Mouse (Mus musculus) adrenal gland, adult 10 weeks (tissue): Measurements from ENCODE around the gene Cplx3. TPM values are rescaled to one million over a fixed set of nuclear protein-coding genes. Genes with fewer than 3 reads are reported as not detected.

Experiments used
- polyA plus RNA-seq: library from polyadenylated mRNA; stranded (reverse); fragments of 350-450 nt; fragmentation: Illumina TruSeq; extraction: RNeasy Lipid Tissue Mini Kit (QIAGEN cat#74804); gene quantifications from one replicate; pipeline ENCODE4 v1.2.3, GENCODE M21; 2014; ENCODE audit warnings: low read depth, low replicate concordance

Cplx3 gene
- polyA plus RNA-seq, result not detected

DNA sequence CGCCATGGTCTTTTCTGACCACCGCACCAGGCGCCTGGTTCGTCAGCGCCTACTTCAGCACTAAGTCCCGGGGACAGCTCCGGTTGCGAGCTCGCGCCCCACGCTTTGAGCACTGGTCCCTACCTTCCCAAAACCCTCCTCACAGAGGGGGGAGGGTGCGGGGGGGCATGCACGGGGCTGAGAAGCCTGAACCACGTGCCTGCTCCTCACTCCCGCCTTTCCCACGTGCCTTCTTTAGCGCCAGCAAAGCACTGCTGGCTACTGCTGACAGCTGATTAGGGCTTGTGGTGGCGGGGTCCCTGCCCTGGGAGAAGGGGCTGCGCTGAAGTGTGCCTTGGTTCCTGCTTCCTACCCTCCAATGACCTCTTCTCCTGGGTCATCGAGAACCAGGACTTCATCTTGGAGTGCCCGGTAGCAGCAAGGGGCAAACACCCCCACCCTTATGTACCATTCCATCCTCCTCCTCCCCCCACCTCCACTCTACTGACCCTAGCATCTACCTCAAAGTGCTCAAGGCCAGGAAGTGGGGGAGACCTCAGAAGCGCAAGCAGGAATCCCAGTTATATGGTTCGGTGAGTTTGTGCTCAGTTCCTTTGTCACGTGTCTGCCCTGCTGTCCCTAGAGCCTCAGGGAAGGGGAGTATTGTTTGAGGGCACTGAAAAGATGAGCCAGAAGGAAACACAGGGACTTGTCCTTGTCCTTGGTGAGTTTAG is at the start of gene Cplx3:
Gene Cplx3, minus strand, starts transcription at position 143 of the 713 bp plus-strand sequence.

DNA sequence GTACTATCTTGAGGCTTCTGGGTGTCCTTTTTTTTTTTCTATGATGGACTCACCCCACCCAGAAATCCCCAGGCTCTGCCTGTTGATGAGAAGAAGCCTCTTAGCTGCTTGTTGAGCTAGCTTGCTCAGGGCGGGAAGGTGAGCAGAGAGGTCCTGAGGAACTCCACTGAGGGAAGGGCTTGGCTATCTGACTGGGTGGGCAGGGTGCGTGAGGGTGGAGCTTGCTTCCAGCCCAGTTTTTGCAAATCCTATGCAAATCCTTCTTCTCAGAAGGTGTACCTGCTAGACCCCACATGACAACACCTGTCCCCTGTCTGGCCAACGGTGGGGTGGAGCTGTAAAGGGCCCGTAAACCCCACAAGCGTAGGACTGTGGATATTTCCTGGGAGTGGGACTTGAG is 47.2 kb upstream of the Cplx3 start, which contains the start of gene Csk:
Gene Csk, minus strand, starts transcription at position 349 of the 400 bp plus-strand sequence.

DNA sequence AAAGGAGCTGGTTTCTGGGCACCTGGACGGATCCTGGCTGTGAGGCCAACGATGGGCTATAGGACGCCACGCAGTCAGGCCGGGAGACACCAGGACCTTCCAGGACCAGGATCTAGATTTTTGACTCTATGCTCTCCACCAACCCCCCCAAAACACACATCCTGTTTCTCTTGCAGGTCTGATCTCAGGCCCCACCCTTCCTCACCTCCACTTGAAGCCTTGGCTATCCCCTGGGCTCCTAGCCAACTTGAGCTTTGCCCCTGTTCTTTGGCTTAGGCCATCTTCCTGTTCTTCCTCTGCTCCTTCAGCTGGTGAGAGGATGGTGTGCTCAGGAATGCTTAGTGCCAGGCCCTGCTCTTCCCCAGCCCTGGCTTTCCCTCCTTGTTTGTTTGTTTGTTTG is 14.6 kb upstream of the Cplx3 start, which contains the start of gene Lman1l:
Gene Lman1l, minus strand, starts transcription at position 101 of the 400 bp plus-strand sequence.

DNA sequence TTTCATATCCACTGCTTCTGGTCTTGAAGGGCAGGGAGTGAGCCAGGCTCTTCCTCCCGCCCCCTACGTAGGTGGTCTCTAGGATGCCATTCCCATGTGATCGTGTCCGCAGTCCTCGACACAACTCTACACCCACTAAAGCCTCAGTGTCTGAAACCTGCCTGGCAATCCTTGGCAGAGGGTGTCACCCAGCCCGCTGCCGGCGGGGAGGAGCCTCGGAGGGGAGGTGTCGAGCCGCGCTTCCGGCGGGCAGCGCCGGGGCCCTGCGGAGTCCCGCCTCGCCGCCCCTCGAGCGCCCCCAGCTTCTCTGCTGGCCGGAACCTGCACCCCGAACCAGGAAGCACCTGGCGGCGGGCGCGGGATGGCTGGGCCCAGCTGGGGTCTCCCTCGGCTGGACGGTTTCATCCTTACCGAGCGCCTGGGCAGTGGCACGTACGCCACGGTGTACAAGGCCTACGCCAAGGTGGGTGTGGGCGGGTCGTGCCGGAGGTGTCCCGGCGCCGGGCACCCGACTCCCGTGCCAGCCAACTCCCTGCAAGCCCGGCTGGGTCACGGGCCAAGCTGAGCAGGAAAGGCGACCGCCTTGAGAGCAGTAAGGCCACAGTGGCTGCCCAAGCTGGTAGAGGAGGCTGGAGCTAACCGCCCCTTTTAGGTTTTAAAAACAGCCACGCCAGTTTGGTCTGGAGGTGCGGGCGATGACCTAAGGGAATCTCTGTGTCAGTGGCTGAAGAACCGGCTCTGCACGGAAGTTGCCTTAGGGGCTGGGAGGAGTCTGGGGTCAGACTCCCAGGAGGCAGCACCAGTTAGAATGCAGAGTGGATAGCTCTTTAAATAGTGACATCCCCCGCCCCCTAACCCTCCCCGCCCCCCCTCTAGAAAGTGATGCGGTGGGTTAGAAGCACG is 16.6 kb downstream of the Cplx3 start, which contains the start of gene Ulk3:
Gene Ulk3, plus strand, starts transcription at position 229 of the 903 bp plus-strand sequence.

DNA sequence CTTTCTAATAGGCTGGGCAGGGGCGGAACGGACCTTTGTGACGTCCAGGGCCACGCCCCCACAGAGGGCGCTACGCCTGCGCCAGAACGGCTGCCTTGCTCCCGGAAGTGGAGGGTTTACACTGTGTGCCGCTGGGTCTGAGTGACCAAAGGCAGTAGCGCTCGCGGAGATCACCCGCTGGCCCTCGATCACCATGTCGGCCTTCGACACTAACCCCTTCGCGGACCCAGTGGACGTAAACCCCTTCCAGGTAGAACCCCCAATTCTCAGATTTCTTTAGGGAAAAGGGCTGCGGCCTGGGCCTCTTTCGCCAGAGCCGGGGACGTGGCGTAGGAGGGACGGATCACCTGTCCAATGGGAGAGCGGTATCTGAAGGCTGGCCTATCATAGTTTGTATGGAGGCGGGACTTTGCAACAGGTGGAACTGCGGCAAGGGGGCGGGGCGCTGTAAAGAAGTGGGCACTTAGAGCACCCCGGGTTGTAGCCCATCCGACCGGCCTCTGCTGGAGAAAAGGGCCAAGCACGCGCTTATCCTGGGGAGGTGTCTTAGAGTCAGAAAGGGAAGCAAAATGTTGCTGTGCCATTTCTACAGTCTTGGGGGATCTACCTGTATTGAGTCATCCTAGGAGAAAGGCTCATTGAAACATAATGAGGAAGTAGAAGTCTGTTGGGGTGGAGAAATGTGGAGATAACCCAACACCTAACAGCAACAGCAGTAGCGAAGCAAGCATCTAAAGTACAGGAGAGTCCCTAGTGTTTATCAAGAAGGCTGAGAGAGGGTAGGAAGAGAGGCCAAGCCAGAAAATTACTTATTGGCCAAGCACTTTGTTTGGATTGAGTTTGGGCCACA is 45.0 kb downstream of the Cplx3 start, which contains the start of gene Scamp2:
Gene Scamp2, plus strand, starts transcription at position 83 of the 850 bp plus-strand sequence.

DNA sequence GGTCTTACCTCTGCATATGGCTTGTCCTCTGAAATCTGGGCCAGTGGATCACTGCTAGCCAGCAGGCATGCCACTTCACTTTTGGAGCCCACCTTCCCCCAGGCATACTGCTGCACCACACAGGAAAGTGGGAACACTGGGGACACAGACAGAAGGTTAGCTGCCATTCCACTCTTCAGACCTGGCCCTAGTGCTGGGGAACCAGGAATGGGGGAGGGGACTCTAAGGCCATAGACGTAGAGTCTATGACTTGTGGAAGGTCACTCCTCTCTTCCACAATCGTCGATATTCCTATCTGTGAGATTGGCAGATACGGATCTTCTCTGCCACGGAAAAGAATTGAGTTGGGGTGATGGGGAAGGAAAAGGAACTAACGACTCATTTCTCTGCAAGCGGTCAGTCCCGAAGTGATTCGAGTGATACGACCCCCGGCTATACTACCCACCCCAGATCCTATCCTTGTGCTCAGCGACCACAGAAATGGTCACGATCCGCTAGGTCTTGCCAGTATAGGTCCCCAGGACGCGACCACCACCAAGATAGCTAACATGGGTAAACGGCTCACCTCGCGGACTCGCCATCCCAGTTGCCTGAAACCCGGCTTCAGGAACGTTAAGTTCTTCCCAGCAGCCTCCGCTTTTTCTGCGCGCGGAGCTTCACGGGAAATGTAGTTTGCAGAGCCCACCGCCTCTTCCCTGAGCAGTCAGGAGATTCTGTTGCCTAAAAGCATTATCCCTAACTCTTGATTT is 53.8 kb downstream of the Cplx3 start, which contains the start of gene Mpi:
Gene Mpi, minus strand, starts transcription at position 625 of the 749 bp plus-strand sequence.

Other genes with a start within 250 kb of the Cplx3 start
- gene Ppcdc, start 166.2 kb downstream of the Cplx3 start, polyA plus RNA-seq, result 4.4 TPM
- 4.0 TPM for gene Scamp5, start 138.2 kb downstream of the Cplx3 start, polyA plus RNA-seq
- not detected for gene Rpp25, start 102.3 kb downstream of the Cplx3 start, polyA plus RNA-seq
- 453 TPM for gene Cox5a, start 85.0 kb downstream of the Cplx3 start, polyA plus RNA-seq
- gene Fam219b, start 68.8 kb downstream of the Cplx3 start, polyA plus RNA-seq, result 10.2 TPM
- gene Mpi, start 53.5 kb downstream of the Cplx3 start, polyA plus RNA-seq, result 12.5 TPM
- 15.0 TPM for gene Scamp2, start 45.3 kb downstream of the Cplx3 start, polyA plus RNA-seq
- gene Ulk3, start 16.8 kb downstream of the Cplx3 start, polyA plus RNA-seq, result 6.0 TPM
- not detected for gene Lman1l, start 14.5 kb upstream of the Cplx3 start, polyA plus RNA-seq
- 6.5 TPM for gene Csk, start 47.4 kb upstream of the Cplx3 start, polyA plus RNA-seq
- gene Cyp1a2, start 77.4 kb upstream of the Cplx3 start, polyA plus RNA-seq, result not detected
- 0.29 TPM for gene Cyp1a1, start 81.6 kb upstream of the Cplx3 start, polyA plus RNA-seq
- gene Edc3, start 102.3 kb upstream of the Cplx3 start, polyA plus RNA-seq, result 3.7 TPM
- gene Clk3, start 159.6 kb upstream of the Cplx3 start, polyA plus RNA-seq, result 49.8 TPM
- 0.58 TPM for gene Arid3b, start 230.5 kb upstream of the Cplx3 start, polyA plus RNA-seq